Mouse (Mus musculus) skeletal muscle tissue, adult 2 months (tissue): ENCODE measurements around the gene Galk2.

ENCODE experiments used
- DNase-seq: peaks from one replicate; pipeline ENCODE4 v3.0.0-alpha.2; 2012; ENCODE audit warnings: low read depth, low spot score

The Galk2 gene

DNA sequence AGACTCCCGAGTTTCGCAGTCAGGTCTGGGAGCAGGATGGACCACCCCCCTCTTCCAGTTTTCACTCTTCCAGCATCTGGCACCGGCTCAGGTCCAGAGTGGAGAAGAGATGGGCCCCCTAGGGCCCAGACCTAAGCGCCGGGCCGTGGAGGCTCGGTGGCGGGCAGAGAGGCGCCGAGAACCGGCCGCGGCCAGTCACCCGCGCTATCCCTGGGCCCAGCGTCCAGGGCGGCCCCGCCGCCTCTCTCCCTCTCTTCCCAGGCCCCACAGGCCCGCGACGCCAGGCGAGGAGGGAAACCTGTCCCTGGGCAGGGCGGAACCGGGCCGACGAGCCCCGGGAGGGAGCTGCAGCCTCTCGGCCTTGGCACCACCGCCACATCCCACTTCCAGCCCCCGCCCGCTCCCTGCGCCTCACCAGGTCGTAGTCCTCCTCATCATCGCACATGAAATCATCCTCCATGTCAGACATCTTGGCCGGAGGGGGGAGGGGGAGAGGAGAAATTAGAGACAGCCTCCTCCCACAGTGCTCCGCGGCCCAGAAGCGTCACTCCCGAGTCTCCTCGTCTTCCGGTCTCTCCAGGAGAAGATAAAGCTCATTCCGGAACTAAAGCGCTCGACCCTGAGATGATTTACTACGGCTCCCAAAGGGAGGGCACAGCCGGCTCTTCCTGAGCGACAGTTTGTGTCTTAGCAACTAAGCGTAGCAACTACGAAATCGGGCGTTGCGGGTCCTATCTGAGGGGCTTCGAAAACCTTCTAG, at the start of gene Galk2, which contains the start of gene Cops2:
Galk2 (plus strand) TSS at position 589 of the 760 bp plus-strand sequence.
Cops2 (minus strand) TSS at position 619 of the 760 bp plus-strand sequence.
- DNase-seq = peak; percentile 92

DNA sequence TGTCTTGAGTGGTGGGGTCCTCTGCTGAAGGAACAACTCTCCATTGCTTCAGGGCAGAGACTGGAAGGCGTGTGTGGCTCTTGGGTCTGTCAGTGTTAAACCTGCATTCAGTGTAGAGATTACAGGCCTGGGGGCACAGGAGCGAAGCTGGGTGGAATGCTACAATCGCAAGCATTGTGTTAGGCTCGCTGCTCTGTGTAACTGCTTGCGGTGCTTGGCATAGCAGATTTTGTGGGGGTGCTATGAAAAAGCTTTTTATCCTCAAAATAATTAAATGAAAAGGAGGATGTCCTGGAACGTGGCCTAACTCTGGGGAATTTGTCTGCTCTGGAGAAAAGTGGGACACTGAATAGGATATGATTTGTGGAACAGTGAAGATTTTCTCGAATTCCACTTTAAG, 49.4 kb upstream of the Galk2 start:
- DNase-seq = no peak

DNA sequence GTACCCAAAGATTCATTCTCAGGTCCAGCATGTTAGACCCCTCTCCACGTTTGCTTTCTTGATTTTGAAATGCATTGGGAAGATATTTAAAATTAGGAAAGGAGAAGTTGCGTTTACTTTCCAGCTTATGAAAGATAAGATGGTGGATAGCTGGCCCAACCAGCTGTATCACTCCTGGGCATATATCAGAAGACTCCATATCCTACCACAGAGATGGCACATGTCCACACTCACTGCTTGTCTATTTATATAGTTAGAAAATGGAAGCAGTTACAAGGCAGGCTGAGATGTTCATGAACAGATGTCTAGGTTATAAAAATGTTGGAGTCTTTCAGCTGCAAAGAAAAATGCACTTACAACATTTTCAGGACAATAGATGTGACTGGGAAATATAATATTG, 47.6 kb upstream of the Galk2 start:
- no peak for DNase-seq

DNA sequence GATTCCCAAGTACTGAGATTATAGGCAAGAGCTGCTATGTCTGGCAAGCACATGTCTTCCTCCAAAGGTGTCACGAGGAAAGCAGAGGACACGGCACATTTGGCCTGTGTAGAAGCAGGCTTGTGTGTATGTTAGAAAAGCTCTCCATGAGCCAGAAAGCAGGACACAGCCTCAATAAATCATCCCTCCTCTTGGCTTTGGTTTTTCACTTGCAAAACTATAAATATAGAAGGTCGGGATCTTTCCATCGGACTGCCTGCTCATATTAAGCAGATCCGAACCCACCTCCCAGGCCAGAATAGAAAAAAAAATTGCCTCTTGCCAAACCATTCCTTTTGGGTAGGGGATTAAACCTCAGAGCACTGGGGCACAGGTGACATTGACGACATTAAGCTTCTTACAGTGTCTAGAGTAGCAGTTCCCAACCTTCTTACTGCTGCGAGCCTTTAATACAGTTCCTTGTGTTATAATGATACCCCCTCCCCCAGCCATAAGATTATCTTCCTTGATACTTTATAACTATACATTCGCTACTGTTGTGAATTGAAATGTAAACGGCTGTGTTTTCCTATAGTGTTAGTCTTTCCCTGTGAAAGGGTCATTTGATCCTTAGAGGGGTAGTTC, 44.8 kb upstream of the Galk2 start:
- DNase-seq = no peak

DNA sequence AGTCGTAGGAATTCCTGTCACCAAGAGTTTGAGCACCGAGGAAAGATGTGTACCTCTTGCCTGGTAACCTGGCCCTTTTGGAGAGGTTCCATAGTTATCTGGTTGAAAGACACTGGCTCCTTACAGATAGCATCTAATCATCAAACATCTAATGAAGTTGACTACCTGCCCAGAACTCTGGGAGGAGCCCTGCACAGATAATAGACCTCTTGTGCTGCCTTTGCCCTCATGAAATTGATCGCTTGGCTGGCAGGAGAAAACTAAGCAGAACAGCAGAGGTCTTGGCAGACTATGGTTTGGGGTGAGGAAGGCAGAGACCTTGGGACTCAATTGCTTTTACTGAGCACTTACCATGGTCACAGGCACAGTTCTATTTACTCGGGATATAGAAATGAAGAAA, 38.5 kb upstream of the Galk2 start:
- no peak for DNase-seq

DNA sequence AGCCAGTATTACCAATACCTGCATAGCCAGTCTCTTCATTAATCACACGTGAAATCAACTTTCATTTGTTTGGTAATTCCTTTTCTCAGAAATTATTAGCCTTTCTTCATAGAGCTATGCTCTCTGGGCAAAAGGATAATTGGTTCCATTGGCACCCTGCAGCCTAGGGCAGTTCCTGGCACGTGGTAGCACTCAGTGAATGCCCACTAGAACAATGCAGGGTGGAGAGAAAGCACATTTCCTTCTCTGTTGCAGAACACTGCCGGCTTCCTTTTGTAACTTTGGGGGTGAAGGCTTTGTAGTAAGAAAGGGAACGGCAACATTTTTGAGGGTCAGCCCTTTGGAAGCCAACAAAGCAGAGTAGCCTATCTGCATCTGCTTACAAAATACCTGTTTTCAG, 32.7 kb upstream of the Galk2 start:
- no peak for DNase-seq

DNA sequence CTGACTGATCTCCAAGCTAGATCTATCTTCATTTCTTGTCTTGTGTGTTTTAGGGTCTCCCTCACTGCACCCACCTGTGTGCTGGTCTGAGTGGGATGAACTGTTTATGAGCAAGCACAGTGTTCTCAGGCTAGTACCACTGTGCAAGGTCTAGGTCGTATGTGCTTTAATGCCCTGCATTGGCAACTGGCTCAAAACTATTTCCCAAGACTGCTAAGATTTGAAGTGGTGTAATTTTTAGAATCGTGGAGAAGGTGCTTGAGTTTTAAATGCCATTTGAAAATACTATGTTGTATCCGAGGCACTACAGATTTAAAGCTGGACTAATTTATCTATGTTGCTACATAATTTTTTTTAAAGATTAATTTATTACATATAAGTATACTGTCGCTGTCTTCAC, 31.0 kb upstream of the Galk2 start:
- no peak for DNase-seq

DNA sequence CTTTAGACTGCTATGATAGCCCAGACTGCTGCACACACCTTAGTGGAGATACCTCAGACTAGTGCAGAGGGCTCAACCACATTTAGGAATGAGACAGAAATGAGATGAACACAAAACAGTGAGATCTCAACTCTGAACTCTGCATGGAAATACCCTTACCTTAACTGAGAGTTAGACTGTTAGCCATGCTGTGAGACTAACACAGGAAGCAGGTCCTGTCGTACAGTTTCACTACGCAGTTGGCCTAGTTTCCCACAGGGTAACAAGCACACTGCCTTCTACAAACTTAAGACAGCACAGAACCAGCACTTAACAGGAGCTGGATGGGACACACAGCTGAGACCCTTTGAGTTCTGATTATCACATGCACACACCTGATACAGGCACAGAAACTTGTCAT, 29.0 kb upstream of the Galk2 start:
- no peak for DNase-seq

DNA sequence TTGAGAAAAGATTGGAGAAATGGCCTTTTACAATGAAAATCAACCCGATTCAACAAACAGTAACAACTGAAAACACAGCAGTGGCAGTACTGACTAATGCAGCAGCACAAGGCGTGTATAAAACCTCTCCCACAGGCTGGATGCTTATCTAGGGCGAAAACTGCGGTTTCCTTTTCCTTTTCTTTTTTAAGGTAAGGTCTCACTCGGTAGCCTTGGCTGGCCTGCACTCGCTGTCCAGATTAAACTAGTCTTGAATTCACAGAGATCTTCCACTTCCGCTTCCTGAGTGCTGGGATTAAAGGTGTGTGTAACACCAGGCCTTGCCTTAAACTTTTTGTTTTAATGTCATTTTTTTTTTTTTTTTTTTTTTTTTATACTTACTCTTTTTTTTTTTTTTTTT, 20.8 kb upstream of the Galk2 start:
- DNase-seq = no peak

DNA sequence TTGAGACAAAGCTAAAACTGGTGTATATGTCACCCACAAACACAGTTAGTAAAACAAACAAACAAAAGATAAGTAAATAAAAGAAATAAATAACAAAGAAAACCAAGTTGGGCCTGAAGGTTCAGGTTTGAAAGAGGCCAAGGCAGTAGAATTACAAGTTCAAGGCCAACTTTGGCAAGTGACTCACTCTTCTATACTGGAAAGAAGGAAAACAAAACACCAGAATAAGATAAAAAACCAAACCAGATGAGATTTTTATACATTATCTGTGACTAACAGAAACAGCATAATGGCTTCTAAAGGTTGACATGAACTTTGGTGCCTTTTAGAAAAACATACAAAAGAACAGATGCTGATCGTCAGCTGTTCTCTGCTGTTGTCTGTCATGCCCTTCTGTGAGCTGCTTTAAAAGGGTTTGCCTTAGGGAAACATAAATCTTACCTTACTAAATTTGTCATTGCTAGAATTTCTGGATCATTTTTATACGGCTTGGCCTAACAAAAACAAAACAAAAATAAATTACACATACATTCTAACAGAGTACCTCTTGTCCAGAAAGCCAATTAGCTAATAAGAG, 20.1 kb upstream of the Galk2 start:
- DNase-seq = no peak

DNA sequence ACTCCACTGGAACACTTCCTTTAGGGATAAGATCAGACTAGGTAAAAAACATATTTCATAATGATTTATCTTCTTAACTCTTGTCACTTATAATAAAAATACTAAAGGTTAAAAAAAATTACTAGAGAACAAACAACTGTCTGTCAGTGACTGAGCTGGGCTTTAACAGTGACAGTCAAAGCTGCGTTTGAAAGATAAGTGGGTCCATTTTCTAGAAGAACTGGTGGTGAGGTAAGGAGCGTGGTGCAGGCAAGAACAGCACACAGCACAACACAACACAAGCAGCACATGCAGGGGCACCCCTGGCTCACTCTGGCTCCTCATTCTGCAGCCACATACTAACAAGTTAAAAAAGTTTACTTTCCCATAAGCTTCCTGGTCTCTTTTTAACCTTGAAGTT, 7.7 kb upstream of the Galk2 start:
- DNase-seq = no peak

DNA sequence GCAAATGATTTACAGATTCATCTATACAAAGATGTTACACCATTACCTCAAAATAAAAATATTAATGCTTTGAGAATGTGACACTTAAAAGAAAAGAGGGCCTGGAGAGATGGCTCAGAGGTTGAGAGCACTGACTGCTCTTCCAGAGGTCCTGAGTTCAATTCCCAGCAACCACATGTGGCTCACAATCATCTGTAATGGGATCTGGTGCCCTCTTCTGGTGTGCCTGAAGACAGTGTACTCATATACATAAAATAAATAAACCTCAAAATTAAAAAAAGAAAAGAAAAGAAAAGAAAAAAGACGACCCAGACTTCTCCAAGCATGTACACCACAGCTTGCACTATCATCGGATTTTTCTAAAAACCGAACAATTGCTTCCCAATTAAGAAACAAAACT, 1.2 kb upstream of the Galk2 start:
- DNase-seq = no peak

DNA sequence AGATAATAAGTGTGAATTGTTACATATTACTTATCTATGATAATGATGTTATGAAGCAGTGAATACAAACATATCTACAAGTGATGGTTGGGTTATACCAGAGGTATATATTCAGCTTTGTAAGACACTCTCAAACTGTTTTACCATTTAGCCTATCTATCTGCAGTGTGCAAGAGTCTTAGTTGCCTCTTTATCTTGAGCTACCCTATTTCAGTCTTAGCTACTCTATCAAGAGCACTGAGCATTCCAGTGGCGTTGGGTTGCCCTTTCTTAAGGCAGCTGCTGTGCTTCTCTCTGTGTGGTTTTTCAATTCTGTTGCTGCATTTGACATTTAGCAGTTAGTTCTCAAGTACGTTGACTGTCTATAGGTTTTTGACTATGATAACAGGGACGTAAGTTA, 4.9 kb downstream of the Galk2 start:
- no peak for DNase-seq

DNA sequence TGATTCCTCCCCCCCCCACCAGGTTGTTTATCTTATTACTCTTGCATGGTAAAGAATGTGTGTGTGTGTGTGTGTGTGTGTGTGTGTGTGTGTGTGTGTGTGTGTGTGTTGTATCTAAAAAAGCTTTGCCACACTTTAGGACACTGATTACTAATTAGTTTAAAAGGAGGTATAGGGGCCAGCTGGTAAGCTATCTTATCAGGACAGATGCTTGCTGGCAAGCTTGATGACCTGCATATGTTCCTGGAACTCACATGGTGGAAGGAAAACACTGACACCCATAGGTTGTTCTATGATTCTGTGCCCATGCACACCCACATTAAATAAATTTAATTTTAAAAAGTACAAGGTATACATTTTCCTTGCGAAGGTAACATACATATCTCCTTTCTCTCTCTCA, 5.6 kb downstream of the Galk2 start:
- DNase-seq = no peak

DNA sequence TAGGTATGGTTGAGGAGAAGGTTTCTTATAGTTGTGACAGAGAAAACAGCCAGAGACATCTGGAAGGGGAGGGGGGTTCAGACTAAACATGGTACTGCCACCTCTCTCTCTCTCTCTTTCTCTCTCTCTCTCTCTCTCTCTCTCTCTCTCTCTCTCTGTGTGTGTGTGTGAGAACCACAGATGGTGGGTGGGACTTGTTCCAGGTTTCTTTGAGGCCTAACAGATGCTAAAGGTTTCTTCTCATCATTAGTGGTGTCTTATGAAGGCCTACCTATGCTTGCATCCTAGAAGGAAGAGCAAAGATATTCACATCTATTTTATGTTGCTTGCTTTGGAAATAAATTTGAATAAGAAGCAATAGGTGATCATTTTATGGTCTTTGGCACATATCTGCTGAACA, 6.7 kb downstream of the Galk2 start:
- DNase-seq = no peak

DNA sequence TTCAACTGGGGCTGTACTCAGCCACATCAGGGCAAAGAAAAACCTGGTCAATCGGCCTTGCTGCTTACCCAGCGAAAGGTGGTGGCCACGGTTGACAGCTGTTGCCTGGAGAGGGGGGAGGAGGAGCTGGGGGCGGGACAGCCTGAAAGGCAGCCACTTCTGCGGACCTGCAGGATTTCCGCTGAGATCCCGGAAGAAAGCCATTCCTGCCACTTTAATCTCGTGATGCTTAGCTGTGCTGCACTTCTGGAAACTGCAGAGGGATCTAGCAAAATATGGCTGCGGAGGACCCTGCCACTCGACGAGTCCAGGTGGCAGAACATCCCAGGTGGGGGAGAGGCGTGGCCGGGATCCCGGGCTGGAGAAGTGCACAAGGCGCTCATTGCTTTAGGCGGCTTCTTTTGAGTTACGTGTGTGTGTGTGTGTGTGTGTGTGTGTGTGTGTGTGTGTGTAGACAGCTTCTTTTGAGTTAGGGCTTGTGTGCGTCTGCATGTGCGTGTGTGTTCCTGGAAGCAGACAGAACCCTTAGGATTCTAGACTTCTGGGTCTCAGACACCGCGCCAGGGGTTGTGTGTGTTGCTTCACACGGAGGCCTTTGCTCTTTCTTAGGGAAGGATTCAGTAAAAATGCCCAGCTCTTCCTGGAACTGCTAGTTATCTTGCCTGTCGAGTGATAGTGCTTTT, 7.3 kb downstream of the Galk2 start:
- peak; percentile 46 for DNase-seq

DNA sequence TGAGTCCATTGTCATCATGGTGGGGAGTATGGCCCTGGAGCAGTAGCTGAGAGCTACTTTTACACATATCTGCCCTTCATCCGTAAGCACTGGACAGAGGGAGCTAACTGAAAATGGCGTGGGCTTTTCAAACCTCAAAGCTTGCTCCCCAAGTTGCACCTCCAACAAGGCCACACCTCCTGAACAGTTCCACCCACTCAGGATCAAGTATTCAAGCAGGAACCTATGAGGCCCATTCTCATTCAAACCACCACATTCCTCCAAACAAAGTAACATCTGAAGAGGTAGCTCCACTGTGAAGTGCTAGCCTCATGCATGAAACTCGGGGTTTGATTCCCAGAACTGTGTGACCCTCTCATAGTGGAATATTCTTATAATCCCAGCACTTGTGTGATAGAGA, 9.4 kb downstream of the Galk2 start:
- DNase-seq = no peak

DNA sequence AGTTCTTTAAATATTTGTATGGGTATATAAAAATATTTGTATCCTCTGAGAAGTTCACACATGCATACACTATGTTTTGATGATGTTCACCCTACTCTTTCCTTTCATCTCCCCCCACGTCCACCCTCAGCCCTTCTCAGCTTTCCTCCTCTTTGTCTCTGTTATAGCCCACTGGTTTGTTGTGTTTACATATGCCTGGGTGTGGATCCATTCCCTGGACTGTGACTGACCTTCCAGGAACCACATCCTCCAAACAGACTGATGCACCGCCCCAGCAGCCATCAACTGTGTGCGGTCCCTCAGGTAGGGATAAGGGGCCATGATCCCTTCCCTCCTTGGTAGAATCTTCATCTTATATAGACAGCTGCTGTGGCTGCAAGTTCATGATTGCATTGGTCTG, 11.2 kb downstream of the Galk2 start:
- DNase-seq = no peak

DNA sequence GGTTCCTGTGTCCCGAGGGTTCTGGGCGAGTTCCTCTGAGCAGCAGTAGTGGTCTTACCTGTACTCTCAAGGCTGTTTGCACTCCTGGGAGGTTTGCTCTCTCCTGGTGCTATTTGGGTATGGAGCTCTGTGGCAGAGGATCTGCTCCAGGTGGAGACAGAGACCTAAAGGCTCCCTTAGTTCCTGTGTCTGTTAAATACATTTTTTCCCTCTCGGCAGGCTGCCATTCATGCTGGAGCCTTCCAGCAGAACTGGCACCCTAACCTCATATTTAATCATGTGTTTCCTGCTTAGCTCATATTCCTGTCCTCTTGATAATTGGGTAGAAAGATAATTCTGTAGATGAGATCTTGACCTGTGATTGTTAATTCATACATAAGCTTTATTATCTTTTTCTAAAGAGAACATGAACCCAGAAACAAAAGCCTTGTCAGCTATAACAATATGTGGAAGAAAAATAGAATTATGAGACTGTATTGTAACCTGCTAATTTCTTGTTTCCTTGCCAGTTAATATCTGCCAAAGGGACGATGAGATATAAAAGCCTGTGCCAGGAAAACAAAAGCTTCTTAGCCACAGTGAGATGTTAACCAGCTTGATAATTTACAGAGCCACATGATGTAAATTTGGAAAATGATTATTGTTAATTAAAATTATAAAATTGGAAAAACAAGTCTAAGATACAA, 27.1 kb downstream of the Galk2 start:
- no peak for DNase-seq

DNA sequence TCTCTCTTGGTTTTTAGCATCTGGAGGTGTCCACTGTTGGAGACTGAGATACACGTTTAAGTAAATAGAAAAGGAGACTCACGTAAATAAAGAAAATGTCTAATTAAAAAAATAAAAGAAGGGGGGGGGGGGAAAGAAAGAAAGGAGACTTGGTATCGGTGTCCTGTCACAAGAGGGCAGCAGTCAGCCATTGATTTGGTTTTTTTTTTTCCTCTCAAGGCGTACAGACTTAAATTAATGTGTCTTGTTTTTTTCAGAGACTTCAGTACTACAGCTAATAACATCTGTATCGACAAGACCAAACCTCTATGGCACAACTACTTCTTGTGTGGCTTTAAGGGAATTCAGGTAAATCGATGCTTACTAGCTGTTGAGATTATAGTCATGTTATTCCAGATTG, 34.2 kb downstream of the Galk2 start:
- peak; percentile 11 for DNase-seq

DNA sequence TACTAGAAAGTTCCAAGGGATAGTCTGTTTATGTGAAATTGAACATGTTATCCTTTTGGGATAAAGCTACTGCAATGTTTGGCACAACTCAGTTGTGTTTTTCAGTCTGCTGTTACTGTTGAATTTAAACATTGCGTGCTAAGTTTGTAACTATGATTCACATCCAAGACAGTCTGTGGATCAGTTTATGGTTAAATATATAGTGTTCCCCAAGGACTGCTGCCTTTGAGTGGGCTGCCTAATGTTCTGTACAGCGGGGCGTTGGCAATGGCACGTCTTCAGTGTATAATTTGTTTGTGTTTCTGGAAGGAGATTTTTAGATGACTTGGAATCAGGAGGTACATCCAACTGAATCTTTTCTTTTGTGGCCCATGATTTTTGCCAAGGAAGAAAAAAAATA, 36.2 kb downstream of the Galk2 start:
- DNase-seq = no peak

DNA sequence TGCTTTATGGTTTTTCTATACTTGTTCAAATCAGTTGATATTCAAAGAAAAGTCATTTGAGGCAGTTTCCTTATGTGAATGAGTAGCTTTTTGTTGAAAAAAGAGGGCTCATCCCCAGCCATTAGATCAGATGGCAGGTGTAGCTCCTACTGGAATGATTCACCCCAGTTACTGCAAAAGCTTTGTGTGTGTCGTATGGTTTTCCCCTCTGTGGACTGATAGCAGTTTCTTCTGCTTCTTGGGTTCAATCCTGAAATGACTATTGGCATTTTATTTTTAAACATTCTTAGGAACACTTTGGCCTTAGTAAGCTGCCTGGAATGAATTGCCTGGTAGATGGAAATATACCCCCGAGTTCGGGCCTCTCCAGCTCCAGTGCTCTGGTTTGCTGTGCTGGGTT, 37.4 kb downstream of the Galk2 start:
- no peak for DNase-seq
